Mouse (Mus musculus): ENCODE measurements around the gene Wbp4. TPM values are rescaled to one million over a fixed set of nuclear protein-coding genes. Genes with fewer than 3 reads are reported as not detected.

Wbp4 gene
- polyA plus RNA-seq, 1 experiment from 2014 or later: 54.1 TPM

GRCm38 (mm10) chr14:79518123-79518522 is 36.8 kb upstream of the Wbp4 start:
- Histone ChIP-seq H3K4me1 (no peaks in the 10 kb centered on the region), H3K36me3 (no peaks in the 10 kb centered on the region), H3K9ac (no peak overlapping the region), H3K4me3 (no peak overlapping the region), H3K27ac (no peak overlapping the region), H3K4me2 (replicated peaks) (no peak overlapping the region), H3K9me3 (no peaks in the 10 kb centered on the region), H3K27me3 (no peaks in the 10 kb centered on the region)
- no peak for ATAC-seq (ENCODE audit: insufficient number of reproducible peaks, insufficient read depth, low FRiP score, low TSS enrichment)
- 82% methylated on average over 2 of the region's 2 CpGs for WGBS

- no peak overlapping the region for H3K4me2 ChIP-seq (replicated peaks)
- WGBS: 79% methylated on average over 8 of the region's 8 CpGs
- no peaks in the 10 kb centered on the region for H3K9me3 ChIP-seq
Observed at GRCm38 (mm10) chr14:79517185-79517740, 35.9 kb upstream of the Wbp4 start.

GRCm38 (mm10) chr14:79516751-79517150 is 35.4 kb upstream of the Wbp4 start:
- no peak overlapping the region for H3K4me3 ChIP-seq
- no peaks in the 10 kb centered on the region for H3K36me3 ChIP-seq
- H3K9me3 ChIP-seq: no peaks in the 10 kb centered on the region
- 73% methylated on average over 2 of the region's 2 CpGs for WGBS
- no peaks in the 10 kb centered on the region for H3K27me3 ChIP-seq
- no peaks in the 10 kb centered on the region for H3K4me1 ChIP-seq
- H3K27ac ChIP-seq: no peak overlapping the region
- no peak overlapping the region for H3K9ac ChIP-seq
- no peak for ATAC-seq (ENCODE audit: insufficient number of reproducible peaks, insufficient read depth, low FRiP score, low TSS enrichment)
- H3K4me2 ChIP-seq (replicated peaks): no peak overlapping the region

More at GRCm38 (mm10) chr14:79517185-79517740, 35.9 kb upstream of the Wbp4 start:
- no peaks in the 10 kb centered on the region for H3K36me3 ChIP-seq
- no peak for ATAC-seq (ENCODE audit: insufficient number of reproducible peaks, insufficient read depth, low FRiP score, low TSS enrichment)
- no peaks in the 10 kb centered on the region for H3K4me1 ChIP-seq
- no peaks in the 10 kb centered on the region for H3K27me3 ChIP-seq
- H3K9ac ChIP-seq: no peak overlapping the region
- no peak overlapping the region for H3K4me3 ChIP-seq
- no peak overlapping the region for H3K27ac ChIP-seq

GRCm38 (mm10) chr14:79516243-79516610 is 34.9 kb upstream of the Wbp4 start:
- H3K9ac ChIP-seq: no peak overlapping the region
- H3K27me3 ChIP-seq: no peaks in the 10 kb centered on the region
- H3K4me2 ChIP-seq (replicated peaks): no peak overlapping the region
- H3K27ac ChIP-seq: no peak overlapping the region
- WGBS: 84% methylated on average over 5 of the region's 5 CpGs
- no peaks in the 10 kb centered on the region for H3K9me3 ChIP-seq
- H3K4me1 ChIP-seq: no peaks in the 10 kb centered on the region
- H3K36me3 ChIP-seq: no peaks in the 10 kb centered on the region
- no peak overlapping the region for H3K4me3 ChIP-seq
- ATAC-seq (ENCODE audit: insufficient number of reproducible peaks, insufficient read depth, low FRiP score, low TSS enrichment): no peak

GRCm38 (mm10) chr14:79515511-79516242 is 34.4 kb upstream of the Wbp4 start:
- Histone ChIP-seq H3K27ac (no peak overlapping the region), H3K9ac (no peak overlapping the region), H3K4me2 (replicated peaks) (no peak overlapping the region), H3K4me3 (no peak overlapping the region), H3K27me3 (no peaks in the 10 kb centered on the region), H3K36me3 (no peaks in the 10 kb centered on the region), H3K9me3 (no peaks in the 10 kb centered on the region), H3K4me1 (no peaks in the 10 kb centered on the region)
- ATAC-seq (ENCODE audit: insufficient number of reproducible peaks, insufficient read depth, low FRiP score, low TSS enrichment): no peak
- 69% methylated on average over 8 of the region's 8 CpGs for WGBS

GRCm38 (mm10) chr14:79515100-79515499 is 33.8 kb upstream of the Wbp4 start:
- Histone ChIP-seq H3K9ac (no peak overlapping the region), H3K4me1 (no peaks in the 10 kb centered on the region), H3K36me3 (no peaks in the 10 kb centered on the region), H3K9me3 (no peaks in the 10 kb centered on the region), H3K4me2 (replicated peaks) (no peak overlapping the region), H3K4me3 (no peak overlapping the region), H3K27me3 (no peaks in the 10 kb centered on the region), H3K27ac (no peak overlapping the region)
- ATAC-seq (ENCODE audit: insufficient number of reproducible peaks, insufficient read depth, low FRiP score, low TSS enrichment): no peak
- 89% methylated on average over 8 of the region's 8 CpGs for WGBS

- no peaks in the 10 kb centered on the region for H3K9me3 ChIP-seq
- H3K4me3 ChIP-seq: no peak overlapping the region
- H3K9ac ChIP-seq: no peak overlapping the region
- H3K27ac ChIP-seq: no peak overlapping the region
- H3K27me3 ChIP-seq: no peaks in the 10 kb centered on the region
- H3K4me2 ChIP-seq (replicated peaks): no peak overlapping the region
- whole genome bisulfite sequencing: 81% methylated on average over 2 of the region's 2 CpGs
- H3K4me1 ChIP-seq: no peaks in the 10 kb centered on the region
- H3K36me3 ChIP-seq: no peaks in the 10 kb centered on the region
- no peak for ATAC-seq (ENCODE audit: insufficient number of reproducible peaks, insufficient read depth, low FRiP score, low TSS enrichment)
Observed at GRCm38 (mm10) chr14:79513951-79514350, 32.6 kb upstream of the Wbp4 start.

GRCm38 (mm10) chr14:79511521-79511920 is 30.2 kb upstream of the Wbp4 start:
- no peaks in the 10 kb centered on the region for H3K36me3 ChIP-seq
- no peak for ATAC-seq (ENCODE audit: insufficient number of reproducible peaks, insufficient read depth, low FRiP score, low TSS enrichment)
- H3K27me3 ChIP-seq: no peaks in the 10 kb centered on the region
- H3K4me1 ChIP-seq: no peaks in the 10 kb centered on the region
- H3K9me3 ChIP-seq: no peaks in the 10 kb centered on the region
- H3K4me3 ChIP-seq: no peak overlapping the region
- 54% methylated on average over 1 of the region's 1 CpGs for WGBS
- H3K27ac ChIP-seq: no peak overlapping the region
- H3K9ac ChIP-seq: no peak overlapping the region
- no peak overlapping the region for H3K4me2 ChIP-seq (replicated peaks)

GRCm38 (mm10) chr14:79508662-79509305 is 27.5 kb upstream of the Wbp4 start:
- no peaks in the 10 kb centered on the region for H3K9me3 ChIP-seq
- no peaks in the 10 kb centered on the region for H3K27me3 ChIP-seq
- WGBS: 70% methylated on average over 9 of the region's 9 CpGs
- no peak for ATAC-seq (ENCODE audit: insufficient number of reproducible peaks, insufficient read depth, low FRiP score, low TSS enrichment)
- no peaks in the 10 kb centered on the region for H3K36me3 ChIP-seq
- no peak overlapping the region for H3K4me2 ChIP-seq (replicated peaks)
- H3K4me1 ChIP-seq: no peaks in the 10 kb centered on the region
- H3K27ac ChIP-seq: no peak overlapping the region
- no peak overlapping the region for H3K9ac ChIP-seq
- no peak overlapping the region for H3K4me3 ChIP-seq

GRCm38 (mm10) chr14:79507846-79508245 is 26.5 kb upstream of the Wbp4 start:
- no peak overlapping the region for H3K27ac ChIP-seq

GRCm38 (mm10) chr14:79506207-79506606 is 24.9 kb upstream of the Wbp4 start:
- no peaks in the 10 kb centered on the region for H3K36me3 ChIP-seq
- H3K27ac ChIP-seq: no peak overlapping the region
- WGBS: 60% methylated on average over 9 of the region's 9 CpGs
- H3K9me3 ChIP-seq: no peaks in the 10 kb centered on the region
- no peak overlapping the region for H3K4me2 ChIP-seq (replicated peaks)
- ATAC-seq (ENCODE audit: insufficient number of reproducible peaks, insufficient read depth, low FRiP score, low TSS enrichment): no peak
- no peaks in the 10 kb centered on the region for H3K27me3 ChIP-seq
- H3K4me1 ChIP-seq: no peaks in the 10 kb centered on the region
- no peak overlapping the region for H3K4me3 ChIP-seq
- no peak overlapping the region for H3K9ac ChIP-seq

More at GRCm38 (mm10) chr14:79507846-79508245, 26.5 kb upstream of the Wbp4 start:
- H3K36me3 ChIP-seq: no peaks in the 10 kb centered on the region
- no peak overlapping the region for H3K4me2 ChIP-seq (replicated peaks)
- 57% methylated on average over 1 of the region's 1 CpGs for whole genome bisulfite sequencing
- no peak overlapping the region for H3K4me3 ChIP-seq
- H3K9ac ChIP-seq: no peak overlapping the region
- H3K9me3 ChIP-seq: no peaks in the 10 kb centered on the region
- no peaks in the 10 kb centered on the region for H3K4me1 ChIP-seq
- ATAC-seq (ENCODE audit: insufficient number of reproducible peaks, insufficient read depth, low FRiP score, low TSS enrichment): no peak
- H3K27me3 ChIP-seq: no peaks in the 10 kb centered on the region
